Mouse (Mus musculus): ENCODE results near the gene Gm44.
"Not testable (repeated sequence)": the region's sequence is repeated elsewhere in the genome, so short reads cannot be mapped to it uniquely, and the experiment has no call there.

The Gm44 gene

GRCm38 (mm10) chrX:90891842-90892241, at the start of gene Gm44:
TSS of gene Gm44 (plus strand) at chrX:90892142.
- no peak for DNase-seq (ENCODE audit: low spot score in 2 of 2)

GRCm38 (mm10) chrX:90927989-90928388, 36.0 kb downstream of the Gm44 start:
- DNase-seq (ENCODE audit: low spot score in 2 of 2): no peak

GRCm38 (mm10) chrX:90938211-90938610, 46.3 kb downstream of the Gm44 start:
- not testable (repeated sequence) for DNase-seq (ENCODE audit: low spot score in 2 of 2)

All from thymus, postnatal 10 days (tissue).